In genomic region chr8:43178263-43178662, GRCm38 (mm10) we compare ENCODE assay signal across 13 mouse cellular contexts. TPM values are rescaled to one million over a fixed set of nuclear protein-coding genes. Genes with fewer than 3 reads are reported as not detected.
A peak's percentile ranks its signal among the peaks of the same experiment; 100 is the strongest.
DNase-seq lines count a peak whose midpoint lies in the region; ATAC-seq and TF ChIP-seq lines count a peak whose summit lies in the region.
"Had no signal": no experiment of that assay in that cellular context is flagged by ENCODE, and none has a peak within 500 bp of the region (broad histone marks: within the 10 kb centered on the region; RNA-seq: fewer than 3 reads in every experiment).

No protein-coding gene starts in this region.

- DNase-seq in forebrain, embryonic 14.5 days (ENCODE audit: low spot score): peak; percentile 3
- DNase-seq in forebrain, embryonic 10.5 days (ENCODE audit: extremely low spot score, low spot score): no peak
- peak; percentile 6 for DNase-seq in left cerebral cortex, postnatal 4 days
- DNase-seq in left cerebral cortex, postnatal 36 days (ENCODE audit: low spot score in 2 of 2): no peak
- DNase-seq in embryo, embryonic 11 days: peak; percentile 36
- DNase-seq in gastrocnemius, postnatal 4 days (ENCODE audit: low spot score in 2 of 2): no peak

- H3K9me3 ChIP-seq in forebrain, embryonic 14.5 days (replicated peaks; ENCODE audit: control insufficient read depth, low read length): no peaks in the 10 kb centered on the region
- H3K9me3 ChIP-seq in forebrain, embryonic 10.5 days: 0 out of 2 replicates have a peak, but pooled peaks cover 4% of the 10 kb centered on the region
- no peaks in the 10 kb centered on the region for H3K9me3 ChIP-seq in E14TG2a.4 (ENCODE audit: low read length)
- no peaks in the 10 kb centered on the region for H3K9me3 ChIP-seq in forebrain, embryonic 15.5 days
- H3K9me3 ChIP-seq: heart, embryonic 15.5 days; lung, embryonic 15.5 days had no signal

- H3K4me2 ChIP-seq in forebrain, embryonic 14.5 days (ENCODE audit: low read length): no peak overlapping the region
- no peak overlapping the region for H3K4me2 ChIP-seq in forebrain, embryonic 15.5 days (replicated peaks)
- H3K4me2 ChIP-seq: heart, embryonic 15.5 days; lung, embryonic 15.5 days had no signal

- H3K36me3 ChIP-seq in forebrain, embryonic 14.5 days (ENCODE audit: control insufficient read depth, insufficient read depth, low read length): no peaks in the 10 kb centered on the region
- no peaks in the 10 kb centered on the region for H3K36me3 ChIP-seq in forebrain, embryonic 10.5 days (replicated peaks)
- H3K36me3 ChIP-seq in E14TG2a.4 (ENCODE audit: insufficient read depth, low read length): peaks cover 54% of the 10 kb centered on the region
- no peaks in the 10 kb centered on the region for H3K36me3 ChIP-seq in forebrain, embryonic 15.5 days
- H3K36me3 ChIP-seq: heart, embryonic 15.5 days; lung, embryonic 15.5 days had no signal

- H3K27me3 ChIP-seq in forebrain, embryonic 14.5 days (replicated peaks; ENCODE audit: control insufficient read depth, insufficient read depth, low read length): no peaks in the 10 kb centered on the region
- H3K27me3 ChIP-seq in forebrain, embryonic 10.5 days (ENCODE audit: poor library complexity, severe bottlenecking): no peaks in the 10 kb centered on the region
- no peaks in the 10 kb centered on the region for H3K27me3 ChIP-seq in E14TG2a.4 (ENCODE audit: insufficient read depth, low read length)
- H3K27me3 ChIP-seq in forebrain, embryonic 15.5 days: no peaks in the 10 kb centered on the region
- H3K27me3 ChIP-seq: heart, embryonic 15.5 days; lung, embryonic 15.5 days had no signal

- H3K9ac ChIP-seq in forebrain, embryonic 14.5 days (ENCODE audit: low read length): no peak overlapping the region
- no peak overlapping the region for H3K9ac ChIP-seq in forebrain, embryonic 15.5 days (replicated peaks)
- H3K9ac ChIP-seq: heart, embryonic 15.5 days; lung, embryonic 15.5 days had no signal

- no peak overlapping the region for H3K4me3 ChIP-seq in forebrain, embryonic 14.5 days (ENCODE audit: low read depth, low read length)
- no peak overlapping the region for H3K4me3 ChIP-seq in forebrain, embryonic 10.5 days
- H3K4me3 ChIP-seq in E14TG2a.4 (replicated peaks; ENCODE audit: low read length): peak overlapping the region; percentile 87
- H3K4me3 ChIP-seq in forebrain, embryonic 15.5 days: no peak overlapping the region
- H3K4me3 ChIP-seq: heart, embryonic 15.5 days; lung, embryonic 15.5 days; myocyte had no signal

- no peak for TF ChIP-seq CTCF in E14TG2a.4 (conservative IDR thresholded peaks at IDR 0.05; ENCODE audit: low read length)

- WGBS in forebrain, embryonic 14.5 days: 54% methylated on average over 3 of the region's 3 CpGs
- 52% methylated on average over 3 of the region's 3 CpGs for WGBS in forebrain, embryonic 10.5 days
- 60% methylated on average over 3 of the region's 3 CpGs for WGBS in forebrain, embryonic 15.5 days

- intact Hi-C loops in left cerebral cortex, postnatal 4 days (cut with DNase I): no loop called here
- intact Hi-C loops in left cerebral cortex, postnatal 36 days (cut with DNase I): no loop called here

- H3K4me1 ChIP-seq in forebrain, embryonic 14.5 days (ENCODE audit: control insufficient read depth, insufficient read depth, low read length): no peaks in the 10 kb centered on the region
- no peaks in the 10 kb centered on the region for H3K4me1 ChIP-seq in forebrain, embryonic 10.5 days
- H3K4me1 ChIP-seq in E14TG2a.4 (replicated peaks; ENCODE audit: low read depth, low read length): peaks cover 57% of the 10 kb centered on the region
- H3K4me1 ChIP-seq in forebrain, embryonic 15.5 days: no peaks in the 10 kb centered on the region
- H3K4me1 ChIP-seq: heart, embryonic 15.5 days; lung, embryonic 15.5 days had no signal

- no peak overlapping the region for H3K27ac ChIP-seq in forebrain, embryonic 14.5 days (ENCODE audit: low read depth, low read length)
- no peak overlapping the region for H3K27ac ChIP-seq in forebrain, embryonic 10.5 days
- H3K27ac ChIP-seq in forebrain, embryonic 15.5 days (replicated peaks): no peak overlapping the region
- H3K27ac ChIP-seq: heart, embryonic 15.5 days; lung, embryonic 15.5 days had no signal

- no peak for ATAC-seq in forebrain, embryonic 14.5 days
- ATAC-seq in forebrain, embryonic 15.5 days (replicated peaks): no peak
- ATAC-seq: inflammation-experienced regulatory T-cells, adult 6 months had no signal

RNA-seq across cellular contexts. Expression of gene Triml2, which starts 2.1 kb away (rescaled TPM):
- not detected in 2 replicates for polyA plus RNA-seq in forebrain, embryonic 14.5 days (2014; fragmentation: Nextera tagmentation; extraction: Ambion mirVana)
- not detected in 2 replicates for polyA plus RNA-seq in forebrain, embryonic 10.5 days (2016; fragmentation: Nextera tagmentation; extraction: Ambion mirVana)
- not detected for total RNA-seq in left cerebral cortex, postnatal 4 days (2021)
- under 1 TPM in 1 of 2 experiments, not detected in 1; 0.27 TPM for total RNA-seq in left cerebral cortex, postnatal 36 days (2021)
- total RNA-seq in gastrocnemius, postnatal 4 days (2021): not detected
- polyA plus RNA-seq in forebrain, embryonic 15.5 days (2015; fragmentation: Nextera tagmentation; extraction: Ambion mirVana): not detected in 2 replicates
- total RNA-seq: left cerebral cortex, adult 8-10 months had no signal
- polyA plus RNA-seq: heart, embryonic 15.5 days; inflammation-experienced regulatory T-cells, adult 6 months; lung, embryonic 15.5 days; myocyte had no signal

RNA-seq across cellular contexts. Expression of gene Triml1, which starts 37.0 kb away (rescaled TPM):
- not detected in 2 replicates for polyA plus RNA-seq in forebrain, embryonic 14.5 days (2014; fragmentation: Nextera tagmentation; extraction: Ambion mirVana)
- polyA plus RNA-seq in forebrain, embryonic 10.5 days (2016; fragmentation: Nextera tagmentation; extraction: Ambion mirVana): not detected in 2 replicates
- total RNA-seq in left cerebral cortex, postnatal 4 days (2021): not detected
- total RNA-seq in left cerebral cortex, postnatal 36 days (2021): not detected
- not detected for total RNA-seq in gastrocnemius, postnatal 4 days (2021)
- not detected in 2 replicates for polyA plus RNA-seq in forebrain, embryonic 15.5 days (2015; fragmentation: Nextera tagmentation; extraction: Ambion mirVana)
- total RNA-seq: left cerebral cortex, adult 8-10 months had no signal
- polyA plus RNA-seq: heart, embryonic 15.5 days; inflammation-experienced regulatory T-cells, adult 6 months; lung, embryonic 15.5 days; myocyte had no signal

Comparison
In these comparisons a context has a peak if more than half of its experiments do, and no peak if none do; other contexts are left out.
1. DNase-seq: peak in forebrain, embryonic 14.5 days (single experiment), left cerebral cortex, postnatal 4 days (single experiment) and embryo, embryonic 11 days (single experiment); none in forebrain, embryonic 10.5 days (single experiment), left cerebral cortex, postnatal 36 days (0 of 2) and gastrocnemius, postnatal 4 days (0 of 2).